Mouse (Mus musculus) right cerebral cortex, postnatal 36 days (tissue): Measurements from ENCODE around the gene Mipol1.
A peak's percentile ranks its signal among the peaks of the same experiment; 100 is the strongest.
"Not testable (repeated sequence)": the region's sequence is repeated elsewhere in the genome, so short reads cannot be mapped to it uniquely, and the experiment has no call there.

ENCODE experiments used
- DNase-seq, 2 experiments: peaks; one replicate each; pipeline ENCODE4 v3.0.0; 2022; ENCODE audit warnings: low spot score in 2 of 2, mixed read lengths in 1 of 2

The Mipol1 gene

DNA sequence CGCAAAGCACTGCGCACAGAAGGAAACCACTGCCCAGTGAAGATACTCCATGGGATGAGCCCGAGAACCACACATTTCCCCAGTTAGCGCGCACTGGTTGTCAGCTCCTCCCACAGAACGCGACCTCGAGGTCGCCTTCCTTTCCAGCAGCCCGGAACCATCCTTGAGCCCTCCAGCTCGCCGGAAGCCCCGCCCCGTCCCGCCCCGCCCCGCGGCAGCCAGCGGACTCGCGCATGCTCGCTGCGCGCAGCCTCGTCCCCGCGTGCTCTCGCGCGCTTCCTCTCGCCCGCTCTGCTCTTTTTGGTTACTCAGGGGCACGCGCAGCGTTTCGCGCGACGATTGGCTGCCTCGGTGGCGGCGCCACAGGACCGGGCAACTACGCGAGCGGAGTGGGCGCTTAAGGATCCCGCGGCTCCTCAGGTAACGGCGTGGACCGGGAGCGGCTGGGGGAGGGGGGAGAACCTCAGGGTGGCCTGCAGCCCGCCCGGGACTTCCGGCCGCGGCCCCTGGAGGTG is at the start of gene Mipol1, which contains the start of gene Prps1l3:
TSS of gene Mipol1 (plus strand) at position 236 of the 515 bp plus-strand sequence.
TSS of gene Prps1l3 (plus strand) at position 221 of the 515 bp plus-strand sequence.
- peak; percentile 84 to 89 for DNase-seq

DNA sequence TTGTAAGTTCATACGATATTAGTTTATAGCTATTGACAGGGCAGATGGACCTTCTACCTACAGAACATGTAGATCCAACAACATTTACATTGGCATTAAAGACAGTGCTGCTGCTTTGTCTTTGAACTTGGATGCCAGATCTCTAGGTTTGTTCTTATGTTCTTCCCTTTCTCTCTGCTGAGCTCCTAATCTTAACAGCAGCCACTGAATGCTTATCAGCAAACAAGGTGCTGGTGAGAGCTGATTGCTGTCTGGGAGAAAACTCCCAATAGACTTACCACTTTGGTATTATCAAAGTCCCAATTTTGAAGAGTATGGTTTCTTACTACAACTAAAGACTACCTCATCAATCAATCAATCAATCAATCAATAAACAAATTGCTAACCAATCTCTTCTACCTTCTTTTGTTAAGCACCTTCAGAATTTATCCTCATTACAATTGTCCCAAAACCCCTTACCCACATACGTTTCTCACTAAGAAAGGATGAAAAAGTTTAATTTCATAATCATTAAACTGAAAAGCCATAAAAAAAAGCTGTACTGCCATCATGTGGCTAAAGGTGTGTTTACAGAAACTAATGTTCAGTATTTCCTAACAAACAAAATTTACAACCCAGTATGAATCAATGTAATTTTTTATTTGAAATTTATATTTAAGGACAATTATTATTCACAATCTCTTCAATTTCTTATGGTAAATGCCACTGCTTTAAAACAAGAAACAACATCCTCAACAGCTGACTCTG is 45.7 kb upstream of the Mipol1 start:
- no peak for DNase-seq

GRCm38 (mm10) chr12:57185475-57185874 is 44.8 kb upstream of the Mipol1 start:
- no peak for DNase-seq

GRCm38 (mm10) chr12:57186126-57186525 is 44.1 kb upstream of the Mipol1 start:
- no peak for DNase-seq

GRCm38 (mm10) chr12:57187032-57187431 is 43.2 kb upstream of the Mipol1 start:
- DNase-seq, result no peak

DNA sequence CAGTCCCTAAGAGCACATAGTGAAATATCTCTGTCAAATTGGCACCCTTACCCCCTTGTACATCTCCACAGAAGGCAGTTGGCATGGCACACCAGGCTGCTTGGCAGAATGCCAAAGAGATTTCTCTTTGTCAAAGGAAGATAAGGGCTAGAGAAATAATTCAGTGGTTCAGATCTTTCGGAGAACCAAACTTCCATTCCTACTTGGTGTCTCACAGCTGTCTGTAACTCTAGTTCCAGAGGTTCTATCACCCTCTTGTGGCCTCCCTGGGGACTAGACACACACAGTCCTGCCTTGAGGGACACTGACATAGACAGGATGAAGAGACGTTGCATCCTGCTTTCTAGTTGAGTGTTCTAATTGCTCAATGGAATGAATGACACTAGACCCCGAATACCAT is 35.6 kb upstream of the Mipol1 start:
- no peak for DNase-seq

- no peak for DNase-seq
Observed at GRCm38 (mm10) chr12:57196286-57196607, 34.0 kb upstream of the Mipol1 start.

GRCm38 (mm10) chr12:57196608-57197362 is 33.4 kb upstream of the Mipol1 start:
- DNase-seq, result no peak

- DNase-seq, result no peak
Observed at GRCm38 (mm10) chr12:57197363-57198026, 32.7 kb upstream of the Mipol1 start, which contains the start of gene Slc25a21. Gene Slc25a21 (minus strand): TSS chr12:57197472.

- DNase-seq, result no peak
Observed at GRCm38 (mm10) chr12:57198269-57198668, 32.0 kb upstream of the Mipol1 start.

DNA sequence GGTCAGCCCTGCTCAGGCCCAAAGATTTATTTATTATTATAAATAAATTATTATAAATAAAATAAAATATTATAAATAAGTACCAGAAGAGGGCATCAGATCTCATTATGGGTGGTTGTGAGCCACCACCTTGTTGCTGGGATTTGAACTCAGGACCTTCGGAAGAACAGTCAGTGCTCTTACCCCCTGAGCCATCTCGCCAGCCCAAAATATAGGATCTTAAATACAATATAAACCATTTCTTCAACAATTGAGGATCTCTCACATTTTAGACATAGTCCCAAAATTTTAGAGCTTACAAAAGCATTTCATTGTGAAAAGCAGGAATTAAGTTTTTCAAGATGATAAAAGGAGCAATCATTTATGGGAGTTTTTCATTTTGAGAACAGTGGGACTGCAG is 30.8 kb upstream of the Mipol1 start:
- no peak for DNase-seq

GRCm38 (mm10) chr12:57201901-57202300 is 28.3 kb upstream of the Mipol1 start:
- DNase-seq, result no peak

DNA sequence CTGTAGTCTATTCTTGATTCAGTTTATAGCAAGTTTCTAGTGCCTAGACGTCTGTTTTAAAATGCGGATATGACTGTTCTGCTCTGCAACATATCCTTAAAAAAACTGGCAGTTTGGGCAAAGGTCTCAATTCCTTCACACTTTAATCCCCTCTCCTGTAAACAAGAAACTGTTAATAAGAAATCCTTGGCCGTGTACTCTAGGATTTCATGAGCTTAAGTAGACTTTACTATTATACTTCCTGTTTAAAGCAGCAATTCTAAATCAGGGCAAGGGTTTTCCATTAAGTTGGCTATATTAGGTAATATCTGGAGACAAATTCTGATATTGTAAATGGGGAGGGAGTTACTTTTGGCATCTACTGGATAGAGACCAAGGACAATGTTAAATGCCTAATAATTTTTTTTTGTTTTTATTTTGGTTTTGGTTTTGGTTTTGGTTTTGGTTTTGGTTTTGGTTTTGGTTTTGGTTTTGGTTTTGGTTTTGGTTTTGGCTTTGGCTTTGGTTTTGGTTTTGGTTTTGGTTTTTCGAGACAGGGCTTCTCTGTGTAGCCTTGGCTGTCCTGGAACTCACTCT is 25.9 kb upstream of the Mipol1 start:
- no peak for DNase-seq

DNA sequence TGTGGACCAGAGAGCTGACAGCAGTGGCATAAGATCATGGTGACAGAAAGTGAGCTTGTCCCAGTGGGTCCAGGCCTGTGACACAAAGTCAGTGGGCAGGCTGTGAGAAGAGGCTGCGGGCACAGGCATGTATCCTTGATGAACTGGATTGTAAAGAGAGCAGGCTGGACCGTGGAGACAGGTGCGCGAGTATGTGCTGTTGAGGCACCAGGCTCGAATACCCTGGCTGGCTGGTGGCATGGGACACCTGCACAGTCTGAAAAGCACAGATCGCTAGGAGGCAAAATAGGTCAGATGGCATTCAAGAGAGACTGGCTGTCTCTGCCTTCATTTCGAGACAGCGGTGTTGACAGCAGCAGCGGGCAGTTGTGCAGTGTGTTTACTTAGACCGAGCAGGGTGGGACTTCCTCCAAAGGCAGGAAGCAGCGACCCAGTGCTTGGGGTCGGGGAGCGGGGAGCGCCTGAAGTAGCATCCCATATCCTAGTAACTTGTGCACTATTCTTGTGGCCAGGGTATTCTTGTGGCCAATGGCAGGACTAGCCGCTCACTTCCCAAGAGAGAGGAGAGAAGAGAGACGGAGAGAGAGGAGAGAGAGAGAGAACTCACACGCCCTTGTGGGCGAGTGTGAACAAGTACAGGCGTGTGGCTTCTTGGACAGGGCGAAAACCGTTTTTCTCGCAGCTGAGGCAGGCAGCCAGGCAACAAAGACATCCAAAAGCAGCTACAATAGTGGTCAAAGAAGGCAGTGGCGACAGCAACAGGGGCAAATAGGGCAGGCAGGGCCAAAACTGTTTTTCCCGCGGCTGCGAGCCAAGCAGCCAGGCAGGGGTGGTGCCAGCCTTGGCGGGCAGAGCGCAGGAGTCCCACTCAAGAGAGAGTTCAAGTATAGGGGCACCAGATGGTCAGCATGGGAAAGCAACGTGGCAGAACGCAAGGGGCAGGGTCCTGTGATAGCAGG is 18.6 kb upstream of the Mipol1 start:
- no peak for DNase-seq

DNA sequence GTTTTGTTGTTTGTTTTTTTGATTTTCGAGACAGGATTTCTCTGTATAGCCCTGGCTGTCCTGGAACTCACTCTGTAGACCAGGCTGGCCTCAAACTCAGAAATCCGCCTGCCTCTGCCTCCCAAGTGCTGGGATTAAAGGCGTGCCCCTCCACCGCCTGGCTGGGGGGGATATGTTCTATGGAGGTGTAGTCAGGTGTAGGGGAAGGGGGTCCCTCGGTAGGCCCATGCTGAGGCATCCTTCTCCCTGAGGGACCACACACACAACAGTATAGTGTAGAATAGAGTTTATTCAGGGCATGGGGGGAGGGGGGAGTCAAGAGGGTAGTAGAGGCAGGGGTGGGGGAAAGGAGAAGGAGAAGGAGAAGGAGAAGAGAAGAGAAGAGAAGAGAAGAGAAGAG is 17.8 kb upstream of the Mipol1 start:
- DNase-seq, result not testable (repeated sequence)

DNA sequence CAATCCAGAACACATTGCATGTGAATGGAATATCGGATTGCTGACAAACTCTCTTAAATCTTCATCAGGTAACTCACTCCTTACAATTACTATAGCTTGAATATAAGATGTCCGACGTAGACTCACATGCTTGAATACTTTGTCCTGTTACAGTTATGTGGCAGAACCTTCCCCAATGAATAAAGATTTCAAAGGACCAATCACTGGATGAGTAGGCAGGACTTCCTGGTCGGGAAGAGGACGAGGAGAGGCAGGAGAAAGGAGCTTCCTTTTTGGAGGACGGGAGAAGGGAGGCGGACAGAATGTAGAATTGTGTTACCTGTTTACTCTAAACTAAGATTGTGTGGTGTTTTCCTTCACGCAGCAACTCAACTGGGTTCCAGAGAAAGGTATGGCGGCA is 3.8 kb upstream of the Mipol1 start:
- no peak for DNase-seq

DNA sequence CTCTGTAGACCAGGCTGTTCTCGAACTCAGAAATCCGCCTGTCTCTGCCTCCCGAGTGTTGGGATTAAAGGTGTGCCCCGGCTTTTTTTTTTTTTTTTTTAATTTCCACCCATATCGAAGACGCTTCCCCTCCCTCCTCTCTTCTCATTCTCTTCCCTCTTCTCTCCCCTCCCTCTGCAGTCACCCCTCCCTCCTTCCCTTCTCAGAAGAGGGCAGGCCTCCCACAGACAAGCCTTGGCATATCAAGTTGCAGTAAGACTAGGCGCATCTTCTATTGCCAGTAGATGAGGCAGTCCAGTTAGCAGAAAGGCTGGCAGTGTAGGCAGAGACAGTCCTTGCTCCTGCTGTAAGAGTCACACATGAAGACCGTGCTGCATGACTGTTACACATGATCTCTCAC is 2.5 kb upstream of the Mipol1 start:
- no peak for DNase-seq

DNA sequence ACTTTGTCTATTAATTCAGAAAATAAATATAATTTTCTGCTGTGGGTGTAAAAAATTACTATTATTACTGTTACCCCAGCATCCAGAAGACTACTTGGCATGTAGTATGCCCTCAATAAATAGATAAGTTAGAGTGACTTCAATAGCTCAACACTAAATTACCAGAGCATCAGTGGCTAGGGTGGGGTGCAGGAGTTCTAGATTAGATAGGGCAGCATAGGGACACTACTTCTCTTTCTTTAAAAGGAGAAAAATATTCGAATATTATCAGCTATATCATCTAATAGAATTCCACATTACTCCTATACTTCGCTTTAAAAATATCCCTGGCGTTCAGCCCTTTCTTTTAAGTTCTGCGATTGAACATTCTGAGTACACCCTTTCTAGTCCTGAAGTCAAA is 524 bp upstream of the Mipol1 start:
- DNase-seq, result no peak

GRCm38 (mm10) chr12:57231085-57231875 is 1.1 kb downstream of the Mipol1 start:
- DNase-seq, result no peak

DNA sequence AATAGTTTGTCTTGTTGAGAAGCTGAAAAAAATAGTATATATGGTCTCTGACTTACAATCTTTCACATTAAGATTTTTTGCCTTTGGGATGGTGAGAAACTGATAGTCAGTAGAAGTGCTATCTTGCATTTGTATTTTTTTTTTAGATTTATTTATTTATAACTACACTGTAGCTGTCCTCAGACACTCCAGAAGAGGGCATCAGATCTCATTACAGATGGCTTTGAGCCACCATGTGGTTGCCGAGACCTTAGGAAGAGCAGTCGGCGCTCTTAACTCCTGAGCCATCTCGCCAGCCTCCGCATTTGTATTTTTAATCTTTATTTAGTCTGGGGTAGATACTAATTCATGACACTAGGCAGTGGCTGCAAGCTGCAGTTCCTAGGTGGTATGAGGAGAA is 3.2 kb downstream of the Mipol1 start:
- no peak for DNase-seq
